Mouse (Mus musculus) erythroblast, embryonic 14.5 days (primary cell): ENCODE measurements at regions not wholly inside any gene's neighbourhood (a gene's known extent, or its start where the extent isn't known, plus 50 kb on each side); places are given as distances from the start of the nearest gene placed in this dataset.

Source experiments
- H3K27me3 ChIP-seq: 2 replicates; pipeline ENCODE4 v1.6.1; 2012; ENCODE audit warnings: inconsistent platforms; ENCODE audit not compliant: control insufficient read depth
- H3K36me3 ChIP-seq: 2 replicates; pipeline ENCODE4 v1.6.1; 2012; ENCODE audit warnings: mild to moderate bottlenecking, inconsistent platforms; ENCODE audit not compliant: control insufficient read depth
- H3K4me1 ChIP-seq: 2 replicates; pipeline ENCODE4 v1.6.1; 2012; ENCODE audit warnings: inconsistent platforms; ENCODE audit not compliant: control insufficient read depth
- H3K4me3 ChIP-seq: replicated peaks from 2 replicates; pipeline ENCODE3; 2012; ENCODE audit warnings: moderate library complexity, mild to moderate bottlenecking, inconsistent platforms
- H3K9me3 ChIP-seq: 2 replicates; pipeline ENCODE4 v1.6.1; 2012; ENCODE audit warnings: low read length, inconsistent platforms, mixed read lengths; ENCODE audit not compliant: control insufficient read depth
- GATA1 ChIP-seq: IDR thresholded peaks from 2 replicates; pipeline ENCODE4 v1.6.1; 2012; ENCODE audit warnings: low read length, inconsistent platforms, mixed read lengths
- TAL1 ChIP-seq: IDR thresholded peaks from 3 replicates; pipeline ENCODE4 v1.6.1; 2012; ENCODE audit warnings: low read length, inconsistent platforms, mixed read lengths

- Histone ChIP-seq H3K9me3 (no peaks in the 10 kb centered on the region), H3K4me3 (no peak overlapping the region), H3K27me3 (no peaks in the 10 kb centered on the region), H3K4me1 (no peaks in the 10 kb centered on the region), H3K36me3 (no peaks in the 10 kb centered on the region)
- TF ChIP-seq TAL1 (no peak), GATA1 (no peak)
These were observed 634.7 kb upstream of the Kirrel3 start for GRCm38 (mm10) chr9:33850993-33851392.

DNA sequence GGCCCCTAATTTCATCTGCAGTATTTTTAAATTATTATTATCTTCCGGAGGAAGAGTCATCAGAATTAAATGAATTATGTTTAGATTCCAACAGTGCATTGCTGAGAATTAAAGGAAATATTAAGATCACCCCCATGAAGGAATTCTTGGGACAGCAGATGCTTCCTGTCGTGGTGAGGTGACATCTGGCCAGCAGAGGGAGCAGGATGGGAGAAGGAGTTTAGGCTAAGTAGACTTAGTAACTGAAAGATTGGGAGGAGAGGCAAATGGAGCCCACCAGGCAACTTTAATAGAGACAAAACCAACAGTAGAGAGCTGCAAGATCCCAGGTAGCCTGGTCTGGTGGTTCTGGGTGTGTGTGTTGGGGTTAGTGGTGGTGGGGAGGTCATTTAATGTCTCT lies 629.5 kb upstream of the Kirrel3 start:
- H3K36me3 ChIP-seq: no peaks in the 10 kb centered on the region
- H3K4me1 ChIP-seq: no peaks in the 10 kb centered on the region
- no peaks in the 10 kb centered on the region for H3K9me3 ChIP-seq
- TF ChIP-seq GATA1 (no peak), TAL1 (no peak)
- no peaks in the 10 kb centered on the region for H3K27me3 ChIP-seq
- no peak overlapping the region for H3K4me3 ChIP-seq

DNA sequence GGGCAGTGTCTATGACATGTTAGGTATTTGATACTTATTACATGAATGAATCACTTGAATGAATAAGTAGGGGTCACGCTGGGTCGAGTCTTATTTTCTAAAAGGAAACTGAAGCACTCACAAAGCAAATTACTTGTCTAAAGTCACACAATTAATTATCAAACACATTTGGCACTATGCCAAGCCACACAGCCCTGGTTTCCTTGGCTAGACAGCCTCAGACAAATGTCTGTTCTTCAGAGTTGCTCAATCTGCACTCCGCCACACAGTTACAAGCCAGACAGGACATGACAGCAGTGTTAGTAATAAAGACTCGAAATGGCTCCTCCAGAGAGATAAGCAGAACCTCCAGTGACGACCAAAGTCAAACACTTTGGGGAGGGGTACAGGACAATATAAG lies 627.2 kb upstream of the Kirrel3 start:
- Histone ChIP-seq H3K4me1 (no peaks in the 10 kb centered on the region), H3K36me3 (no peaks in the 10 kb centered on the region), H3K27me3 (no peaks in the 10 kb centered on the region), H3K4me3 (no peak overlapping the region), H3K9me3 (no peaks in the 10 kb centered on the region)
- TF ChIP-seq TAL1: no peak
- TF ChIP-seq GATA1: no peak

DNA sequence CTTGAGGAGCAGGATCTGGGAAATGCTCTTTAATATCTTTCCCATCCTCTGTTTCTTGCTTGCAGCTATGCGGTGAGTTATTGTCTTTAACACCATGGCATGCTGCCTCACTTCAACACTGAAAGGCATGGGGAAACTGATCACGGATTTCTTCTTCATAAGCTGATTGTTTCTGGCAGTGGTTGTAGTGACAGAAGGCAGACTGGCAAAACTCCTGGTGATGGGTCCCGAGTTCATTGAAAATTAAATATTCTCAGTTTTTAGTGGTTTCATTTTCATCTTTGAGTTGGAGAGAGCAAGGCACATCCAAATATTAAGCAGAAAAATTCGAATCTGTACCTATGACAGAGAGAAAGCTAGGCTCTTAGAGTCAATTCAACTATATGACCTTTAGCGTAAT lies 617.0 kb upstream of the Kirrel3 start:
- Histone ChIP-seq H3K4me3 (no peak overlapping the region), H3K27me3 (no peaks in the 10 kb centered on the region), H3K9me3 (no peaks in the 10 kb centered on the region), H3K4me1 (no peaks in the 10 kb centered on the region), H3K36me3 (no peaks in the 10 kb centered on the region)
- TF ChIP-seq GATA1: no peak
- TF ChIP-seq TAL1: no peak

- H3K4me1 ChIP-seq: no peaks in the 10 kb centered on the region
- H3K27me3 ChIP-seq: no peaks in the 10 kb centered on the region
- no peak overlapping the region for H3K4me3 ChIP-seq
- TF ChIP-seq TAL1 (no peak), GATA1 (no peak)
- no peaks in the 10 kb centered on the region for H3K36me3 ChIP-seq
- no peaks in the 10 kb centered on the region for H3K9me3 ChIP-seq
These were observed 598.4 kb upstream of the Kirrel3 start for GRCm38 (mm10) chr9:33887279-33887678.

DNA sequence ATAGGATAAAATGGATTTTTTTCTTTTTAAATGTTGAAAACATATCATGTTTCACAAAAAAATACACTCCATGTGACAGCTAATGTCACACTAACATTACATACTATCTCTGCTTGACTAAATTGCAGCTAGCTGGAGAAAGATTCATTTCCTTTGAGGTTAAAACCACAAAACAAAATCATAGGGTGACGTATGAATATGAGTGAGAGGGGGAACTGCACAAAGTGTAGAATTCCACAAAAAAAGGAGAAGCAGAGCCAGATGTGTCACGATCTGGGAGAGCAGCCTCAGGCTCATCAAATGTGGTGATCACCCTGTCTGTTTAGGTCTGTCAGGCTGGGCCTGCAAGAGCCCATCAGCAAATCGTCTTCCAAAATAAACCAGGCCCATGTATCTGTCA lies 593.7 kb upstream of the Kirrel3 start:
- no peaks in the 10 kb centered on the region for H3K9me3 ChIP-seq
- no peaks in the 10 kb centered on the region for H3K4me1 ChIP-seq
- TF ChIP-seq GATA1: no peak
- TF ChIP-seq TAL1: no peak
- no peak overlapping the region for H3K4me3 ChIP-seq
- no peaks in the 10 kb centered on the region for H3K36me3 ChIP-seq
- no peaks in the 10 kb centered on the region for H3K27me3 ChIP-seq

- no peaks in the 10 kb centered on the region for H3K4me1 ChIP-seq
- H3K9me3 ChIP-seq: no peaks in the 10 kb centered on the region; the same call in 1 of the 2 replicates
- TF ChIP-seq TAL1 (no peak), GATA1 (no peak)
- H3K36me3 ChIP-seq: no peaks in the 10 kb centered on the region
- H3K27me3 ChIP-seq: no peaks in the 10 kb centered on the region
- H3K4me3 ChIP-seq: no peak overlapping the region
These were observed 584.2 kb upstream of the Kirrel3 start for GRCm38 (mm10) chr9:33901313-33902076.

- Histone ChIP-seq H3K9me3 (no peaks in the 10 kb centered on the region), H3K27me3 (no peaks in the 10 kb centered on the region), H3K4me3 (no peak overlapping the region), H3K4me1 (no peaks in the 10 kb centered on the region), H3K36me3 (no peaks in the 10 kb centered on the region)
- TF ChIP-seq TAL1 (no peak), GATA1 (no peak)
These were observed 581.6 kb upstream of the Kirrel3 start for GRCm38 (mm10) chr9:33903991-33904570.

- Histone ChIP-seq H3K27me3 (no peaks in the 10 kb centered on the region), H3K4me1 (no peaks in the 10 kb centered on the region), H3K36me3 (no peaks in the 10 kb centered on the region), H3K9me3 (0 out of 2 replicates have a peak, but pooled peaks cover 2% of the 10 kb centered on the region), H3K4me3 (no peak overlapping the region)
- TF ChIP-seq TAL1: no peak
- TF ChIP-seq GATA1: no peak
These were observed 570.8 kb upstream of the Kirrel3 start for GRCm38 (mm10) chr9:33914919-33915318.
